Comparison of ENCODE assay signal across 9 mouse cellular contexts in the genomic region with DNA sequence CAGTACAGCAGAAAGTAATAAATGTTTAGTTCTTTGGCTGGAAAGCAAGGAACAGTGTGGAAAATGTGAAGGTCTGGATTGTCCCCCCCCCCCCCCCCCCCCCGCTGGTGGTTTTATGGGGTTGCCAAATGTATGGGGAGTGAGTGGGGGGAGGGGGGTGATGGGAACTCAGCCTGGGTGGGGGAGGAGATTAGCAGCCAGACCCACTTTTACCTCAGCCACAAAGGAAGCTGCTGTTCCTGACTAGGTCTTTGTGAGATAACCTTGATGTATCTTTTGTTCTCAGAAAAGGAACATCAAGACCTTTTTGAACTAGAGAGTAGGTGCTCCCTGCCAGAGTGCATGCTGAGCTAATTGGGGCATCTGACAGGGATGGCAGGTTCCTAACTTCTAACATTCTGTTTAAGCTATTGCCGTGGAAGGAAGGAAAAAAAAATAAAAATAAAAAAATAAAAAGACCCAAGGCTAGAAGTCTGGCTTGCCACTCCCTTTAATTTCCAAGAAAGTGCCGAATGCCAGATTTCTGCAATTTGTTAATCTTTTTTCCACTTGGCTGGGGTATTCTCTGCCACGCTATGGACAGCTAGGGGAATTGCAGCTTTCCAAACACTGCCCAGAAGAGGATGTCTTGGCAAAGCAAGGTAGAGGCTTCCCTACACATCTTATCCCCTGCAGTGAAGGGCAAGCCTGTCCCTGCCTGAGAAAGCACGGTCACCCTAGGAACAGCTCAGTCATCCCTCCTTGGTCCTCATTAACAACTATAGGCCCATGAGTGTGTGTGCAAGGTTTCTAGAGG. TPM values are rescaled to one million over a fixed set of nuclear protein-coding genes. Genes with fewer than 3 reads are reported as not detected.
DNase-seq lines count a peak whose midpoint lies in the region; ATAC-seq and TF ChIP-seq lines count a peak whose summit lies in the region.
"Had no signal": no experiment of that assay in that cellular context is flagged by ENCODE, and none has a peak within 500 bp of the region (broad histone marks: within the 10 kb centered on the region; RNA-seq: fewer than 3 reads in every experiment).

No protein-coding gene starts in this region.

- H3K4me3 ChIP-seq in embryonic facial prominence, embryonic 14.5 days (ENCODE audit: low read depth, low read length) = no peak overlapping the region
- H3K4me3 ChIP-seq in embryonic facial prominence, embryonic 10.5 days = no peak overlapping the region
- no peak overlapping the region for H3K4me3 ChIP-seq in midbrain, embryonic 11.5 days (ENCODE audit: low read depth, low read length)
- H3K4me3 ChIP-seq in midbrain, embryonic 10.5 days = no peak overlapping the region
- no peak overlapping the region for H3K4me3 ChIP-seq in embryonic facial prominence, embryonic 15.5 days (replicated peaks)
- H3K4me3 ChIP-seq in midbrain, postnatal 0 days (ENCODE audit: low read depth, low read length) = no peak overlapping the region

- no peak overlapping the region for H3K27ac ChIP-seq in embryonic facial prominence, embryonic 14.5 days (replicated peaks; ENCODE audit: low read depth, low read length)
- H3K27ac ChIP-seq in embryonic facial prominence, embryonic 10.5 days (replicated peaks) = no peak overlapping the region
- no peak overlapping the region for H3K27ac ChIP-seq in midbrain, embryonic 11.5 days (ENCODE audit: low read depth, low read length)
- H3K27ac ChIP-seq in midbrain, embryonic 10.5 days (replicated peaks) = no peak overlapping the region
- H3K27ac ChIP-seq in embryonic facial prominence, embryonic 15.5 days (replicated peaks) = no peak overlapping the region; the same call in 1 of the 2 replicates
- H3K27ac ChIP-seq in midbrain, postnatal 0 days (ENCODE audit: low read depth, low read length) = no peak overlapping the region
- H3K27ac ChIP-seq: macrophage had no signal

- H3K36me3 ChIP-seq in embryonic facial prominence, embryonic 14.5 days (ENCODE audit: control insufficient read depth, insufficient read depth, low read length) = 0 out of 2 replicates have a peak, but pooled peaks cover 1% of the 10 kb centered on the region
- no peaks in the 10 kb centered on the region for H3K36me3 ChIP-seq in embryonic facial prominence, embryonic 10.5 days (replicated peaks)
- H3K36me3 ChIP-seq in midbrain, embryonic 11.5 days (ENCODE audit: control insufficient read depth, insufficient read depth, low read length) = no peaks in the 10 kb centered on the region
- no peaks in the 10 kb centered on the region for H3K36me3 ChIP-seq in midbrain, embryonic 10.5 days
- H3K36me3 ChIP-seq in embryonic facial prominence, embryonic 15.5 days = no peaks in the 10 kb centered on the region
- H3K36me3 ChIP-seq in midbrain, postnatal 0 days (ENCODE audit: insufficient read depth, low read length) = peaks cover 3% of the 10 kb centered on the region; the same call in 1 of the 2 replicates

- H3K27me3 ChIP-seq in embryonic facial prominence, embryonic 14.5 days (replicated peaks; ENCODE audit: control insufficient read depth, insufficient read depth, low read length) = no peaks in the 10 kb centered on the region
- H3K27me3 ChIP-seq in embryonic facial prominence, embryonic 10.5 days (replicated peaks; ENCODE audit: low read depth, poor library complexity, severe bottlenecking) = no peaks in the 10 kb centered on the region
- H3K27me3 ChIP-seq in midbrain, embryonic 11.5 days (ENCODE audit: control insufficient read depth, insufficient read depth, low read length) = no peaks in the 10 kb centered on the region
- no peaks in the 10 kb centered on the region for H3K27me3 ChIP-seq in midbrain, embryonic 10.5 days (ENCODE audit: low read depth, poor library complexity, severe bottlenecking)
- no peaks in the 10 kb centered on the region for H3K27me3 ChIP-seq in embryonic facial prominence, embryonic 15.5 days
- H3K27me3 ChIP-seq in midbrain, postnatal 0 days (ENCODE audit: insufficient read depth, low read length) = no peaks in the 10 kb centered on the region

- 16% methylated on average over 5 of the region's 5 CpGs for WGBS in embryonic facial prominence, embryonic 14.5 days
- WGBS in embryonic facial prominence, embryonic 10.5 days = 39% methylated on average over 5 of the region's 5 CpGs
- 41% methylated on average over 5 of the region's 5 CpGs for WGBS in midbrain, embryonic 11.5 days
- 51% methylated on average over 4 of the region's 5 CpGs for WGBS in midbrain, embryonic 10.5 days
- 17% methylated on average over 5 of the region's 5 CpGs for WGBS in embryonic facial prominence, embryonic 15.5 days
- WGBS in midbrain, postnatal 0 days = 15% methylated on average over 4 of the region's 5 CpGs

- peak; percentile 63 for DNase-seq in embryonic facial prominence, embryonic 14.5 days (ENCODE audit: low spot score)
- DNase-seq in embryonic facial prominence, embryonic 10.5 days (ENCODE audit: low spot score) = no peak
- no peak for DNase-seq in midbrain, embryonic 11.5 days (ENCODE audit: low spot score, missing footprints)
- no peak for DNase-seq in midbrain, embryonic 10.5 days (ENCODE audit: low spot score)
- DNase-seq in midbrain, postnatal 0 days (ENCODE audit: low spot score) = peak; percentile 77
- DNase-seq in gastrocnemius, postnatal 4 days (ENCODE audit: low spot score in 2 of 2) = no peak
- DNase-seq in frontal cortex, postnatal 10 days (ENCODE audit: low spot score in 2 of 2) = no peak

- no peak for ATAC-seq in embryonic facial prominence, embryonic 14.5 days (ENCODE audit: low read depth)
- peak; percentile 39; the same call in 1 of the 2 replicates for ATAC-seq in midbrain, embryonic 11.5 days (ENCODE audit: low FRiP score)
- ATAC-seq in embryonic facial prominence, embryonic 15.5 days (ENCODE audit: insufficient number of reproducible peaks, low FRiP score, low TSS enrichment, low read depth) = 0 out of 2 replicates have a peak, but pooled peaks have one; percentile 40
- peak; percentile 60; the same call in 1 of the 2 replicates for ATAC-seq in midbrain, postnatal 0 days (ENCODE audit: low FRiP score)

- peak; percentile 67 for TF ChIP-seq CTCF in midbrain, postnatal 0 days (IDR thresholded peaks at IDR 0.05)

- no peak overlapping the region for H3K4me2 ChIP-seq in embryonic facial prominence, embryonic 14.5 days (ENCODE audit: low read depth, low read length)
- H3K4me2 ChIP-seq in midbrain, embryonic 11.5 days = no peak overlapping the region
- no peak overlapping the region for H3K4me2 ChIP-seq in embryonic facial prominence, embryonic 15.5 days (replicated peaks)
- no peak overlapping the region for H3K4me2 ChIP-seq in midbrain, postnatal 0 days (ENCODE audit: low read depth, low read length, poor library complexity, severe bottlenecking)

- H3K4me1 ChIP-seq in embryonic facial prominence, embryonic 14.5 days (ENCODE audit: control insufficient read depth, insufficient read depth, low read length) = no peaks in the 10 kb centered on the region
- H3K4me1 ChIP-seq in embryonic facial prominence, embryonic 10.5 days = no peaks in the 10 kb centered on the region; the same call in 1 of the 2 replicates
- H3K4me1 ChIP-seq in midbrain, embryonic 11.5 days (ENCODE audit: control insufficient read depth, insufficient read depth, low read length) = no peaks in the 10 kb centered on the region
- H3K4me1 ChIP-seq in midbrain, embryonic 10.5 days = peaks cover 13% of the 10 kb centered on the region
- 0 out of 2 replicates have a peak, but pooled peaks cover 9% of the 10 kb centered on the region for H3K4me1 ChIP-seq in embryonic facial prominence, embryonic 15.5 days
- peaks cover 6% of the 10 kb centered on the region; the same call in 1 of the 2 replicates for H3K4me1 ChIP-seq in midbrain, postnatal 0 days (ENCODE audit: insufficient read depth, low read length)

- no peaks in the 10 kb centered on the region for H3K9me3 ChIP-seq in embryonic facial prominence, embryonic 14.5 days (ENCODE audit: control insufficient read depth, low read length)
- no peaks in the 10 kb centered on the region for H3K9me3 ChIP-seq in embryonic facial prominence, embryonic 10.5 days
- H3K9me3 ChIP-seq in midbrain, embryonic 11.5 days (ENCODE audit: control insufficient read depth, low read length) = no peaks in the 10 kb centered on the region
- H3K9me3 ChIP-seq in midbrain, embryonic 10.5 days (replicated peaks) = no peaks in the 10 kb centered on the region
- H3K9me3 ChIP-seq in embryonic facial prominence, embryonic 15.5 days (replicated peaks) = no peaks in the 10 kb centered on the region
- no peaks in the 10 kb centered on the region for H3K9me3 ChIP-seq in midbrain, postnatal 0 days (ENCODE audit: low read length)

- H3K9ac ChIP-seq in embryonic facial prominence, embryonic 14.5 days (ENCODE audit: low read depth, low read length) = no peak overlapping the region
- no peak overlapping the region for H3K9ac ChIP-seq in midbrain, embryonic 11.5 days (ENCODE audit: low read length)
- no peak overlapping the region for H3K9ac ChIP-seq in embryonic facial prominence, embryonic 15.5 days
- no peak overlapping the region for H3K9ac ChIP-seq in midbrain, postnatal 0 days (replicated peaks; ENCODE audit: low read length, poor library complexity, severe bottlenecking)

RNA-seq across cellular contexts. Expression of a gene that starts 35.3 kb away (rescaled TPM):
- 21.4 and 21.6 TPM in 2 replicates for polyA plus RNA-seq in embryonic facial prominence, embryonic 14.5 days (2014; fragmentation: Nextera tagmentation; extraction: Ambion mirVana)
- 1.8 and 1.9 TPM in 2 replicates for polyA plus RNA-seq in embryonic facial prominence, embryonic 10.5 days (2016; fragmentation: Nextera tagmentation; extraction: Ambion mirVana)
- 0.65 and 0.93 TPM in 2 replicates for polyA plus RNA-seq in midbrain, embryonic 11.5 days (2014; fragmentation: Nextera tagmentation; extraction: Ambion mirVana)
- polyA plus RNA-seq in midbrain, embryonic 10.5 days (2016; fragmentation: Nextera tagmentation; extraction: Ambion mirVana) = 0.73 and 1.1 TPM in 2 replicates
- polyA plus RNA-seq in embryonic facial prominence, embryonic 15.5 days (2015; fragmentation: Nextera tagmentation; extraction: Ambion mirVana) = 18.9 and 20.6 TPM in 2 replicates
- total RNA-seq in midbrain, postnatal 0 days (2014; rRNA removed) = 4.2 and 5.3 TPM in 2 replicates
- polyA plus RNA-seq in midbrain, postnatal 0 days (2015; fragmentation: Nextera tagmentation; extraction: Ambion mirVana) = 2.2 and 2.6 TPM in 2 replicates
- total RNA-seq in gastrocnemius, postnatal 4 days (2021) = 10 to 100 TPM; 10.3 to 10.5 TPM

Comparison
In these comparisons a context has a peak if more than half of its experiments do, and no peak if none do; other contexts are left out.
1. DNase-seq: peak in embryonic facial prominence, embryonic 14.5 days (single experiment) and midbrain, postnatal 0 days (single experiment); none in embryonic facial prominence, embryonic 10.5 days (single experiment), midbrain, embryonic 11.5 days (single experiment), midbrain, embryonic 10.5 days (single experiment), gastrocnemius, postnatal 4 days (0 of 2) and frontal cortex, postnatal 10 days (0 of 2).